Mouse (Mus musculus) spleen, adult 12 weeks (tissue): Measurements from ENCODE around the gene Rnf121.

ENCODE experiments used
- DNase-seq: peaks from one replicate; pipeline ENCODE4 v3.0.0; 2022; ENCODE audit warnings: low spot score

Gene Rnf121

DNA sequence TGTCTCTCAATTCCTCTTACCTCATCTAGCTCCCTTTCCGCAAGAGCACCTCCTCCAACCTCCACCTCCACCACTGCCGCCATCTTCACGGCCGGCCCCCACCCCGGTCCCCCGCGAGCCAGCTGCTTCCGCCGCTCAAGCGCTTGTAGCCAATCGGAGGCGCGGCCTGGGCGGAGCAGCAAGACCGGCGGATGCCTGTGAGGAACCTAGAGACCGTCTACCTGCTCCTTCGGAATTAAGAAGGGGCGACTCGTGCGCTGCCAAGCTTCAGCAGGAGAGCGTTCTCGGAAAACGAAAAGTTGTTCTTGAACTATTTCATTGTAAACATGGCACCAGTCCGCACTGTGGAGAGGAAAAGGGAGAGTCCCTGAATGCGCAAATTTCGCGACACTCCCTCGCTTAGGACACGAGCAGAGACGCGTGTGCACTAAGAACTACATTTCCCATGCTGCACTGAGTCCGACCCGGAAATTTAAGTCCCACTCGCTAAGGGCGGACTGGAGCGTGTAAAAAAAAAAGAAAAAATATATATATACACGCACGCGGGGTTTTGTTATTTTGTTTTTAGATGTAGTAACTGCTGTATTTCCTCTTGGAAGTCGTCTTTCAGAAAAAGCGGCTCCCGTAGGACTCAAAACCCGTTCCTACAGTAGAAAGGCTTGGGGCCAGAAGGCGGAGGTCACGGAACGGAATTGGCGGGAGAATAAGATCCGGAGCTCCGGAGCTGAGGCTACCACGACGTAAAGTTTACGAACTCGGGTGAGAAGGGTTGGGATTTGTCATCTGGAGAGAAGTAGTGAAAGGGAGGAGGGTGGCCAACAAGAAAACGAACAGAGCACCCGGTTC is at the start of gene Rnf121, which contains the start of the genes Xndc1 and Xntrpc:
Rnf121 (minus strand) TSS at position 424 of the 846 bp plus-strand sequence.
Xndc1 (plus strand) TSS at position 466 of the 846 bp plus-strand sequence.
Xntrpc (plus strand) TSS at position 668 of the 846 bp plus-strand sequence.
- peak; percentile 91 for DNase-seq

DNA sequence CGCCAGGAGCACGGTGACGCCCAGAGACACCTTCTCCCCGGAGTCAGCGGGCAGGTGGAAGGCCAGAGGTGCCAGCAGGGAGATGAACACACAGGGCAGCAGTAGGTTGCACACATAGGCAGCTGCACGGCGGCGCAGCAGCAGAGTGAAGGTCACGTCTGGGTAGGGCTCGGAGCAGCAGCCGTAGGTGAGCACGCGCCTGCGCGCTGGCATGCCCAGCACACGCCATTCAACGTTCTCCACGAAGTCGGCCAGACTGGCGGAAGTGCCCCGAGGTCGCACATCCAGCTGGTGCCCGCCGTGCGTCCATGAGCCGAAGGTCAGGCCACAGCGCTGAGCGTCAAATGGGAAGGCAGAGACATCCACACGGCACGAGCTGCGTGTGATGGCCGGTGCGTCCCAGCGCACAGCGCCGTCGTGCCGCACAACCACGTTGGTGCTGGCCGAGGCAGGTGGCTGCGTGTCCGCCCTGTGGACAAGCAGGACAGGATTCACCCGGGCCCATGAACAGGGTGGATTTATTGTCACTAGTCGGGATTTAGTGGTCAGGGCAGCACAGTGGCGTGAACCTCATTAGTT is 48.0 kb upstream of the Rnf121 start:
- no peak for DNase-seq

DNA sequence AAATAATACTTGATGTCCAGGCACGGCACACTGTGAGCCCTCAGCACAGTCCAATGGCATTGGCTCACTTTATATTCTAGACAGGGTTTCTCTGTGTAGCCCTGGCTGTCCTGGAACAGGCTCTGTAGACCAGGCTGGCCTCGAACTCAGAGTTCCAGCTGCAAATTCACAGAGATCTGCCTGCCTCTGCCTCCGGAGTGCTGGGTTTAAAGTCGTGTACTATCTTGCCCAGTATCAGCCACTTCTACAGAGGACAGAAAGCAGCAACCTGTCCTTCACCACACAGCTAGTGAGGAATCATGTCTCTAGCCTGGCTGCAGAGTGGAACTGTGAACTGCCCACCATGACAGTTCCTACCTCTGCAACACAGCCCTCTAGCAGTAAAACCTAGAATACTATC is 44.5 kb upstream of the Rnf121 start:
- DNase-seq = no peak

DNA sequence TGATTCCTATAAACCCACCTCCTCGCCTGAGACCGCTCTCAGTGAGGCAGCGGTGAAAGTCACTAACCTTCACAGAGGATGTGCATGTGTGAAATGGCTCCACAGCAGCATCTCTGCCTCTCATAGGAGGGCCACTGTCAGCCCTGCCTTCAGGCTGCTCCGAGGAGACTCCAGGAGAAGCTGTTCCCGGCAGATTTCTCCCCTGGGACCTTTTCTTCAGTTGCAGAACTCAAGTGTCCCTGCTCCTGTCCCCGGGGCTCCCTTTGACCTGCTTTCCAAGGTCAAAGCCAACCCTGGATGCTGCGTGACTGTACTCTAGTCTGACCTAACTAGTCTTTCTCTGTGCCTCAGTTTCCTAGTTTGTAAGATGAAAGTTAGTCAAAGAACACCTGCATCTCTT is 43.9 kb upstream of the Rnf121 start, which contains the start of gene Art5:
Art5 (minus strand) TSS at position 319 of the 400 bp plus-strand sequence.
- DNase-seq = no peak

DNA sequence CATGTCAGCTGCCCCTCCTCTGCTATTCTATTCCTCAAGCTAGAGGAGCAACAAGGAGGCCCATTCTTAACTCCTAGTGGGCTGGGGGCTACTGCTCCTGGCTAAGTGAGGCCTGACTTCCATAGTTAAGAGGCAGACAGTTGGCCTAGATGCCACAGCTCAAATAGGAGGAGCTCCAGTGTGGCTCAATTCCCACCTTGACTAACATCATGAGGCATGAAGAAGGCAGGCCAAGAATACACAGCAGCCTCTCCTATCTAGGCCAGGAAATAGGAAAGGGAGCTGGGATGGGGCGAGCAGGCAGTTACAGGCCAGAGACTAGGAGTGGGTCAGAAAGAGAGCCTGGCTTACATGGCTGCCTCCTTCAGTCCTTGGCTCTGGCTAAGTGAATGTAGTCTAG is 42.9 kb upstream of the Rnf121 start:
- DNase-seq = no peak

DNA sequence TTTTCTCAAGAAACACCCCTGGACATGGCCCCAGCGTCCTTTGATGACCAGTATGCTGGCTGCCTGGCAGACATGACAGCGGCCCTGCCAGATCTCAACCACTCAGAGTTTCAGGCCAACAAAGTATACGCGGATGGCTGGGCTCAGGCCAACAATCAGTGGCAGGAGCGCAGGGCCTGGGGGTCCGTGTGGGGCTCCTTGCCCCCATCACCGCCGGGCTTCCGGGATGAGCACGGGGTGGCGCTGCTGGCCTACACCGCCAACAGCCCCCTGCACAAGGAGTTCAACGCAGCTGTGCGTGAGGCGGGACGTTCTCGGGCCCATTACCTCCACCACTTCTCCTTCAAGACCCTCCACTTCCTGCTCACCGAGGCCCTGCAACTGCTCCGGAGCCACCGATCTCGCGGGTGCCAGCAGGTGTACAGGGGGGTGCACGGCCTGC is 41.5 kb upstream of the Rnf121 start:
- no peak for DNase-seq

DNA sequence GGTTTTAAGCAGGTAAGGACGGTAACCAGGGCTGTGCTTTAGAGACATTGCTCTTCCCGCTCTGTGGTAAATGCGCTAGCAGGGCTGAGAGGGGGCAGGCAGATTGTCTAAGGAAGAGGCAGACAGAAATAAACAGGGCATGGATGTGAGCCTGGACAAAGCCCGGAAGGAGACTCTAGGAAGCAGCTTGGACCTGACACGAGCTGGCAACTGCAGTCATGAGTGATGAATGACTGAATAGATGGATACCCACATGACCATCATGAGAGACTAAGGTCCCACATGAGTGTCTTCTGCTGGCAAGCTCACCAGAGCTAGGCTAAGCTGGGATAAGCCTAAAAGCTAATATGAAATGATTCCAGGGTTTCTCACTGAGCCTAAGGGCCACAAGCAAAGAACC is 38.9 kb upstream of the Rnf121 start:
- no peak for DNase-seq

DNA sequence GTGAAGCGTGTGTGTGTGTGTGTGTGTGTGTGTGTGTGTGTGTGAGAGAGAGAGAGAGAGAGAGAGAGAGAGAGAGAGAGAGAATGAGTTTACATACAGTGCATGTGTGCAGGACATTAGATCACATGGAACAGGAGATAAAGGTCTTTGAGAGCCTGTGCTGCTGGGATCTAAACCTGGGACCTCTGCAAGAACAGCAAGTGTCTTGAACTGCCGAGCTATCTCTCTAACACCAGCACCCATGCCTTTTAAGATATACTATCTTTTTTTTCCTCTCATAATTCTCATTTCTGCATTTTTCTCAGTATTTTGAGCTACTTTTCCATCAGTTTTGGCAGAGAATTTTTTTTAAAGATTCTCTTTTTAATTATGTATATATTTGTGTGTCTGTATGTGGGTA is 38.3 kb upstream of the Rnf121 start:
- DNase-seq = no peak

DNA sequence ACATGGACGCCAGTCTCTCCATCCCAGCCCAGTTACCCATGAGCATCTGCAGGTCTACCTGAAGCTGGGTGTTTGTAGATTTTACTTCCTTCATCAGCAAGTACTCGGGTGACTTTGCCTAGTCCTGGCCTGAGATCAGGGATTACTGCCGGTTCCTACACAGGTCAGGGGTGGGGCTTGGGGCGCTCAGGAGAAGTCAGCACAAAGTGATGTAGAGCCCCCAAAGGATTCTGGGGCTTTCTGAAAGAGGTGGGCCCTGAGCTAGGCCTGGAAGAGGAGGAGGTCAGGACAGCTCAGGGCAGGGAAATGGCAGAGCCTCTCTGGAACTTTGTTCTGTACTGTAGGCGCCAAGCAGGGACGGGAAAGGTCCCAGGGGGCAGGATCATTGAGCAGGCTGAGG is 37.4 kb upstream of the Rnf121 start:
- DNase-seq = no peak

DNA sequence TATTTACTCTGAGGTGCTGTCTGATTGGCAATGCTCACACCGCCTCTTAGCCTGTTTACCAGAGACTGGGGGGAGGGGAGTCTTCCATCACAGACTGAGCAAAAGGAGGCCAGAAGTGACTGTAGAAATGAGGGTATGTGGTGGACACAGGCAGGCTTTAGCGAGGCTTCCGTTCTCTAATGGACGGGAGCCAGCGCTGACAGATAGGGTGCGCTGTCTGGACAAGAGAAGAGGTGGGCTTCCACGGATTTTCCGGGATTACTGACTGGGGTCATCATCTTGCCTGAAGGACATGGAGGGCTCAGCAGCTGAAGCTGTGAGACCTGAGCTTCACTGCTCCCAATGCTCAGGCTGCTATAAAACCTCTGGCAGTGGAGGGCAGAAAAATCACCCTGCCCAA is 37.0 kb upstream of the Rnf121 start:
- DNase-seq = no peak

DNA sequence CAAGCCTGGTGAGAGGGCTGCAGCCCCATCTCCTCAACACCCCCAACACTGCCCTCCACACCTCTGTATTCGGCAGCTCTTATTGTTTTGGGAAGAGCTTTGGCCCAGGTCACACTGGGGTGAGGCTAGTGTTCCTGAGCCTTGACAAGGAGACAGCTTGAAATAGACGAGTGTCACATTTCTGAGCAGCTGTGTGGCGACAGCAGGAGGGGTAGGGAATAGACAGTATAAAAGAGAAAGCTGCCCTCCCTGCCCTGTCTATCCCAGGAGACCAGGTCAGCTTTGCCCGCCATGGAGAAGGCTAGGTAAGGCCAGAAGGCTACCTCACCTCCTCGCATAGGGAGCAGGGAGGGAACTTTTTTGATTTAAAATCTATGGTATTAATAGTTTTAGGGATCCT is 36.2 kb upstream of the Rnf121 start, which contains the start of gene Art1:
Art1 (plus strand) TSS at position 257 of the 400 bp plus-strand sequence.
- DNase-seq = no peak

DNA sequence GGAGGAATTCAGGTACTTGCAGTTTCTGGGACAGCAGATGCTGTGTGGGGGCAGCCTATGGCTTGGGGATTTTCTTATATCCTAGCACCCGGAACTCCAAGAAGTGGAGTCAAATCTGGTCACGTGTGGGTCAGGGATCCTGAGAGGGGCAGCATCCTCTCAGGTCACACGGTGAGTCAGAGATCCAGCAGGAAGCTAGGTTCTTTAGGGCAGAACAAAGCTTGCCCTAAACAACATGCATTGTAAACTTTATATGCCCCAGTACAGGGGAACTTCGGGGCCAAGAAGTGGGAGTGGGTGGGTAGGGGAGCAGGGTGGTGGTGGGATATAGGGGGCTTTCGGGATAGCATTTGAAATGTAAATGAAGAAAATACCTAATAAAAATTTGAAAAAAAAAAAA is 35.6 kb upstream of the Rnf121 start:
- no peak for DNase-seq

DNA sequence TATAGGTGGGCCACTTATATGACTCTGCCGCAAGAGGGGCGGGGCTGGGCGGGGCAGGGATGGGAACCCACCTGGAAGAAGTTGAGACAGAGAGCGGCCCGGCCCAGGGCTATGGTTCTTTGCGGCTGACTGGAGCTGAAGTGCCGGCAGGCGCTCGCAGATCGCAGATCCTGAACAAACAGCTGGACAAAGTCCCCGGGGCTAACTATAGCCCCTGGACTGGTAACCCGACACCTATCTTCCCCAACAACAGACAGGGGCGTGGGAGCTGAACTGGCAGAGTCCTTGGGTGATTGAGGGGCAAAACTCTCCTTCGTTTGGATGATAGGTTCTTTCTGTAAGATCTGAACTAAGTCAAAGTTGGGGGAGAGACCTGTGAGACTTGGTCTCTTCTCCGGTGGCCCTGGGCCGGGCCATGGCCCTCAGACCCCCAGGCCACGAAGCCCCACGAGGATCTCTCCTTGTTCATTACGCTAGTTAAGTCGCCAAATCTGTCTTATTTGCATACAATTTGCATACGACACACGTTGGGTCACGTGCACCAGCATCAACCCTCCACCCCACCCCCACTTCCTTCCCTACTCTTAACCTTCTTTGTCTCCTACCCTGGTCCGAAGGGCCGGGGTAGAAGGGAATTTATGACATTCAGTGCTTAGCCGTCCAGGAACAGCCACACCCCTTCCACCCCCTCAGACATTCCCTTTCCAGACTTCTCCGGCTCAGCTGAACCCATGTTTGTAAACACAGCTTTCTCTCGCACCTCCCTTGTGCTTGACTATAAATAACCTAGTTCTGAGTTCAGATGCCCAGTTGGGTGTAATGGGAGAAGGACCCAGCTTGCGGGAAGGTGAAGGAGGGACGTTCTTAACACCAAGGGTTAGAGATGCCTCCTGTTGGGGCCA is 34.7 kb upstream of the Rnf121 start:
- DNase-seq = no peak

DNA sequence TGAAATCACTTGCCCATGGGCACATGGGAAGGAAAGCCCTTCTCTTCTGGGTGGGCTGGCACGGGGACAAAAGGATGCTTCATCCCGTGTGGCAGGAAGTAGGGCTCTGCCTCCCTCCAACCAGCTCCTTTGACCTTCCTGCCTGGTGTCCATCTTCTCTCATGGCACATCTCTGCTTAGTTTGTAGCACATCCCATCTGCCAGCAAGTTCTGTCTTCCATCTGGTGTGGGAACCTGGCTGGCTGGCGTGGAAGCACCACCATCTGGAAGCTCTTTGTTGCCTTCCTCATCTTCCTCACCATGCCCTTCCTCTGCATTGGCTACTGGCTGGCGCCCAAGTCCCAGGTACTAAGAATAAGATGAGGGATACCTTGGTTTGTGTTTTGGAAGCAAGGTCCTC is 22.1 kb upstream of the Rnf121 start:
- no peak for DNase-seq

DNA sequence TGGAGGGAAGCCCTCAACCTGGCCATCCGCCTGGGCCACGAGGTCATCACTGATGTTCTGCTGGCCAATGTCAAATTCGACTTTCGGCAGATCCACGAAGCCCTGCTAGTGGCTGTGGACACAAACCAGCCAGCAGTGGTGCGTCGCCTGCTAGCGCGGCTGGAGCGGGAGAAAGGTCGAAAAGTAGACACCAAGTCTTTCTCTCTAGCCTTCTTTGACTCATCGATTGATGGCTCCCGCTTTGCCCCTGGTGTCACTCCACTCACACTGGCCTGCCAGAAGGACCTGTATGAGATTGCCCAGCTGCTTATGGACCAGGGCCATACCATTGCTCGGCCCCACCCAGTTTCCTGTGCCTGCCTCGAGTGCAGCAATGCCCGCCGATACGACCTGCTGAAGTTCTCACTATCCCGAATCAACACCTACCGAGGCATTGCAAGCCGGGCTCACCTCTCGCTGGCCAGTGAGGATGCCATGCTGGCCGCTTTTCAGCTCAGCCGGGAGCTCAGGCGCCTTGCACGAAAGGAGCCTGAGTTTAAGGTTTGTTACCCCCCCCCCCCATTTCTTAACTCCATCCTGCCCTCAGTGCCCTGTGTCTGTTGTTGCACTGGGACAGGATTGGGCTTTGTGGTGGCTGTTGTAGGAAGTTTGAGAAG is 18.9 kb upstream of the Rnf121 start:
- DNase-seq = no peak

DNA sequence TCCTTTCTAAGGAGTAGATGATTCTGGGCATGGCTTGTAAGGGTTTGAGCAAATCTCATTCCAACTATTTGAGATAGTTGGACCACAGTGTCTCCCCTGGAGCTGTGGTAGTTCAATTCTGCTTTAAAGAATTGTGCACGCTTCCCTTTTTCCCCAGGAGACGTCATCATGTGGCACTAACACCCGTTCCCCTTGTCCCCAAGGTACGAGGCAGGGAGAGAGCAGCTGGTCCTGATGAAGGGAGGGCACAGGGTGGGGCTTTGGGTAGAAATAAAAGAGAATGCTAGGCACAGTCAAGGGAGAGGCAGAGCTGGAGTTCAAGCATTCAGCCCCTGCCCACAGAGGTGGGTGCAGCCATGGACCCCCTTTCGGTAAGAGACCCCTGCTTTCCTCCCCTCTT is 17.5 kb upstream of the Rnf121 start, which contains the start of gene Trpc2:
Trpc2 (plus strand) TSS at position 301 of the 400 bp plus-strand sequence.
- no peak for DNase-seq

DNA sequence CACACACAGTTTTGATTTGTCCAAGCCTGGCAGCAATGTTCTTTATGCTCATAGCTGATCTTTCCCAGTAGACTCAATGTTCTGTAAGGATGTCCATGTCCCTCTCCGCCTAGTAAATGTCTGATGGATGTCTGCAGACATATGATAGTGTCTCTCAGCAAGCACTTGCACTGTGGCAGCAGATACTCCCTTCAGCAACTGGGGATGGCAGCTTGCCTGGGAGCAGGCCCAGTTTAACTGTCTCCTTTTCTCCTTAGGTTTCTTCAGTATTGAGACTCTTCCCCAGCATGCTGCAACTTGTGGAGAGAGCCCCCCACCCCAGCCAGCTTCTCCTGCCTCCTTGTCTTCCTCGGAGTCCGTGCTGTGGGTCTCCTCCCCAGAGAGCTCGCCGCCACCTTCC is 16.5 kb upstream of the Rnf121 start:
- DNase-seq = no peak

DNA sequence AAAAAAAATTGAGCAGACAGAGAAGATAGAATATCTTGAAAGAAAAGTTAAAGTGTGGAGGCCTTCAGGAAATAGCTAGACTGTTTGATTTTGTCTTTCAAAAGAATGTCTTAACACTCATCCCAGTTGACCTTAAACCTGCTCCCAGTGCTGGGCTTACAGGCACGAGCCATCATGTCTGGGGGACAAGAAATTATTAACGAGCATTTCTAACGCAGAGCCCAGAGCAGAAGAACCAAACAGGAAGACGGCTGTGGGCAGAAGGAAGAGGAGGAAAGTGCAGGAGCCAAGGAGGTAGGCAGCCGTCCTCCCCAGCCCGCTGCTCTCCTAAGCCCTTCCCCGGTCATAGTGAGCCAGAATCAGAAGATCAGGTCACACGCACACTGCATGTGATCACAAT is 15.0 kb upstream of the Rnf121 start:
- DNase-seq = no peak

DNA sequence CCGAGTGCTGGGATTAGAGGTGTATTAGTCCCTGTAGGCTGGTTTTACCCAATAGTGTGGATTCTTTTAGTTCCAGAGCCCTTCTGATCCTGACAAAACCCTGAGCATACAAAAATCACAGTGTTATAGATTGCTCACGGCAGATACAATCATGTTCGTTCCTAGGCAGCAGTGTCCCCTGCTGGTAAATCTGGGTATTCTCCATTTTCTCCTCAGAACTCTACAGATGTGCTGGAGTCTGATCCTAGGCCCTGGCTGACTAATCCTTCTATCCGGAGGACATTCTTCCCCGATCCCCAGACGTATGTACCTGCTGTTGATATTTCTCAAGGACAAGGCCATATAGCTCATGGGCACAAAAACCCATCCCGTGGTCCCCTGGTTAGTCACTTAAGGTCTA is 13.2 kb upstream of the Rnf121 start:
- DNase-seq = no peak

DNA sequence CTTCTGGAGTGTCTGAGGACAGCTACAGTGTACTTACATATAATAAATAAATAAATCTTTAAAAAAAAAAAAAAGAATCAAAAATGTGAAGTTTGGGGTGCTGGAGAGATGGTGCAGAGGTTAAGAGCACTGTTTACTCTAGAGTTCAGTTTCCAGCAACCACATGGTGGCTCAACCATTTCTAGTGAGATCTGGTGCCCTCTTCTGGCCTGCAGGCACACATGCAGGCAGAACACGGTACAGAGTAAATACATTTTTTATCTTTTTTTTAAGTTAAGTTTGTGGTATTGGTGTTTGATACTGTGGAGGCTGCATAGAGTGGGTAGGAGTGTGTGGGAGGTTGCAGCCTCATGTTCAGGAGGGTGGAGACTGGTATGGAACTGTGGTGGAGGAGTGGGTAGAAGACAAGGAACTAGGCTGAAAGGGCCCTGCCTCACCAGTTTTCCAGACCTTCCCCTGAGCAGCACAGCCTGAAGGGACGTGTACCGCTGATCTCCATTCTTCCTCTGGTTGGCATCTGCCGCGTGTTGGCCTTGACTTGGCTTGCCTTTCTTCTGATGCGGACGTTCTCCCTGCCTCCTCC is 11.5 kb upstream of the Rnf121 start:
- peak; percentile 15 for DNase-seq

DNA sequence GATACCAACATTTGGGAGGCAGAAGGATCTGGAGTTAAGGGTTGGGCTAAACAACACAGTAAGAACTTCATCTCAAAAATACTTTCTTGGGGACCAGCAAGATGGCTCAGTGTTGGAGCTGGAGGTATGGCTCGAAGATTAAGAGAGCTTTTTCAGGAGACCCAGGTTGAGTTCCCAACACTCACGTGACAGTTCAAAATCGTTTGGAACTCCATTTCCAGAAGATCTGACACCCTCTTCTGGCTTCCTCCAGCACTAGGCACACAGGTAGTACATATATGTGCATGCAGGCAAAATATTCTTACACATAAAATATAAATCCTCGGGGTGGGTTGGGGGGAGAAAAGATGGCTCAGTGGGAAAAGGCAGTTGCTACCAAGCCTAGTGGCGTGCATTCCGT is 1.1 kb upstream of the Rnf121 start:
- DNase-seq = no peak
